Mouse (Mus musculus): ENCODE results near the gene Gm27027.

DNA sequence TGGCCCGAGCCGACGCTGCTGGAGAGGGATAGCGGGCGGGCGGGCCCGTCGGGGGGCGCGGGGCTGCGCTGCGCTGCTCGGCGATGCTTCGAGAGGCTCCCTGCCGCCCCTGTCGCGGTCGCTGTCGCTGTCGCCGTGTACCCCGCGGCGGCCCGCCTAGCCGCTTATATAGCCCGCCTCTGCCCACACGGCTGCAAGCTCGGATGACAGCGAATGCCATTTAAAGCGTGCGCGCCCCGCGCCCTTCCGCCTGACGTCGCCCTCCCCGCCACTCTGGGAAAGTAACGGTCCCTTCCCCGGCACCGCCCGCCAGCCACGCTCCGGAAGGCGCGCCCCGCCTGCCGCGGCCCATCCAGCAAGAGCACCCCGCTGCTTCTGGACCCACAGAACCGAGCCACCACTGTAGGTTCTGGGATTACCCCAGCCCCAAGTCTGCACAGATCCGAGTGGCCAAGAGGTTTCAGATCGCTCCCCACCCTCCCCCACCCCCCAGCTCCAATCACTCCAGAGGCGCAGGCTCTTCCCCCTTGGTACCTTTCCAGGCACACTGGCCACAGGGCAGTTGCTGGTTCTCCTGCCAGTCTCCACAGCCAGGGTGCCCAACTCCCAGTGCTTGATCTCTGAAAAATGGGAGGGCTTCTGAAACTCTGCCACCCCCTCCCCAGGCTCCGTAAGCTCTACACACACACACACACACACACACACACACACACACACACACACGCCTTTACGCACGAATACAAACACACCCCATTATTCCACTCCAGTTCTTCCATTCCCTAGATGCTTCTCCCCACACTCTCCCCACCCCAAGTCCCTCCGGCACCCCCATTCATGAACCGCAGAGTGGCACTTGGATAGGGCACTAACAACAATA lies 39.0 kb downstream of the Gm27027 start, which contains the start of gene Gm13889:
- TF ChIP-seq POLR2A (IDR thresholded peaks at IDR 0.05; ENCODE audit: low read depth, low read length) = no peak
- TF ChIP-seq CTCF (IDR thresholded peaks at IDR 0.05; ENCODE audit: extremely low read depth, insufficient read depth, insufficient read length, insufficient replicate concordance) = no peak

Measured in spleen, adult 2 months (tissue).